Mouse (Mus musculus) frontal cortex, postnatal 25 days (tissue): Measurements from ENCODE around the gene Snx18.

Experiments used
- DNase-seq, 2 experiments: peaks; one replicate each; pipeline ENCODE4 v3.0.0; 2022; ENCODE audit warnings: low spot score in 2 of 2

Snx18 gene

GRCm38 (mm10) chr13:113566951-113567350, 51.4 kb downstream of the Snx18 start:
- no peak for DNase-seq

GRCm38 (mm10) chr13:113566411-113566810, 52.0 kb downstream of the Snx18 start:
- no peak for DNase-seq

GRCm38 (mm10) chr13:113559646-113560045, 58.7 kb downstream of the Snx18 start:
- no peak for DNase-seq

- DNase-seq, result no peak
Observed at GRCm38 (mm10) chr13:113556538-113556937, 61.8 kb downstream of the Snx18 start.

- no peak for DNase-seq
Observed at GRCm38 (mm10) chr13:113555226-113555625, 63.1 kb downstream of the Snx18 start.

GRCm38 (mm10) chr13:113553603-113554230, 64.6 kb downstream of the Snx18 start:
- DNase-seq, result no peak

- no peak for DNase-seq
Observed at GRCm38 (mm10) chr13:113552341-113552740, 66.0 kb downstream of the Snx18 start.

- DNase-seq, result no peak
Observed at GRCm38 (mm10) chr13:113550866-113551565, 67.3 kb downstream of the Snx18 start.

GRCm38 (mm10) chr13:113549021-113549420, 69.3 kb downstream of the Snx18 start:
- no peak for DNase-seq

- no peak for DNase-seq
Observed at GRCm38 (mm10) chr13:113547807-113548426, 70.4 kb downstream of the Snx18 start.

- DNase-seq, result no peak
Observed at GRCm38 (mm10) chr13:113542374-113542773, 76.0 kb downstream of the Snx18 start.
